Mouse (Mus musculus): ENCODE measurements around the gene Hsfy2.

DNA sequence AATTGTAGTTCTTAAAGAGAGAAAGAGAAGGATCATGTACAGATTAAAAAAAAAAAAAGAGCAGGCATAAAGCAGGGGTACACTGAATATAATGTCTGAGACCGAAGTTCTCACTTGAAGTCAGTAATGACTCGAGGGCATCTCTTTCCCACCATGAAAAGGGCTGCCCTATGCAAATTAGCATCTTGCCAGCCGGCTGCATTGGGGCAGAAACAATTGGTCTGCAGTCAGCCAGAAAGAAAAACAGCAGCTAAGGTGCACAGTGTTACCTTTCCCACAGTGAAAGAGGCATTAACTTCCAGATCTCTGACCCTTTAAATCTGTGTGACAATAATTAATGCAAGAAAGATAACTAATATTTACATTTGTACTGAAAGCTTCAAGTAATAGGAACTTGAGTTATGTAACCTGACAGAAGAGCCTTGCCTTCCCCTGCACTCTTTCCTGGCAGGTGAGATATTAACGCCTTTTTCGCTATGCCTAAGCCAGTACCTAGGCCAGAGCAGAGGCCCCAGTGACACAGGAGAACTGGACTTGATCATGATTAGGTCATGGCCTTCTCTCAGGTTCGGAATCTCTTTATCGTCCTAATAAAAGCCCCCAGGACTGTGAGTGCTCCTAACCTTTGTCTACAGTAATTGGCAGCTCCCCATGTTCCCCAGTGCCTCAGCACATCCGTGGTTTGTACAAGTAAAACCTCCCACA is 34.2 kb upstream of the Hsfy2 start:
- TF ChIP-seq CTCF (IDR thresholded peaks at IDR 0.05; ENCODE audit: control insufficient read depth, insufficient read depth, insufficient read length) (no peak), CEBPB (IDR thresholded peaks at IDR 0.05; ENCODE audit: low read depth) (no peak), MYOD1 (IDR thresholded peaks at IDR 0.05; ENCODE audit: control insufficient read depth, insufficient read length, low read depth) (no peak), FOSL1 (IDR thresholded peaks at IDR 0.05; ENCODE audit: insufficient read depth, low read length, poor library complexity, severe bottlenecking) (no peak), USF1 (IDR thresholded peaks at IDR 0.05; ENCODE audit: low read depth) (no peak)

All from C2C12 (cell line).